Mouse (Mus musculus) spleen, adult 2 months (tissue): ENCODE measurements around the gene Pheta2. TPM values are rescaled to one million over a fixed set of nuclear protein-coding genes. Genes with fewer than 3 reads are reported as not detected.

Experiments used
- DNase-seq, 2 experiments: peaks; one replicate each; pipeline versions ENCODE4 v3.0.0 to v3.0.0-alpha.2; 2012 to 2021; ENCODE audit warnings: low spot score in 2 of 2, low read depth in 1 of 2
- H3K27ac ChIP-seq: fragments of 200-500 bp; 2 replicates; pipeline ENCODE4 v1.5.1; 2012; ENCODE audit warnings: low read length, inconsistent platforms; ENCODE audit not compliant: insufficient read depth
- H3K27me3 ChIP-seq: fragments of 200-500 bp; 2 replicates; pipeline ENCODE4 v1.6.1; 2012; ENCODE audit warnings: mild to moderate bottlenecking, moderate library complexity, low read length, inconsistent platforms; ENCODE audit not compliant: control insufficient read depth, insufficient read depth
- H3K36me3 ChIP-seq: fragments of 200-500 bp; 2 replicates; pipeline ENCODE4 v1.6.1; 2012; ENCODE audit warnings: mild to moderate bottlenecking, low read length, inconsistent platforms; ENCODE audit not compliant: control insufficient read depth, insufficient read depth
- H3K4me1 ChIP-seq: fragments of 200-500 bp; 2 replicates; pipeline ENCODE4 v1.6.1; 2011; ENCODE audit warnings: inconsistent platforms; ENCODE audit not compliant: control insufficient read depth, insufficient read depth, insufficient read length
- H3K4me3 ChIP-seq: fragments of 200-500 bp; 2 replicates; pipeline ENCODE4 v1.5.1; 2011; ENCODE audit warnings: mild to moderate bottlenecking, inconsistent platforms; ENCODE audit not compliant: insufficient read depth, insufficient read length; ENCODE audit errors: extremely low read depth
- CTCF ChIP-seq: fragments of 200-500 bp; IDR thresholded peaks from 2 replicates; pipeline ENCODE4 v1.5.1; 2011; ENCODE audit warnings: mild to moderate bottlenecking, inconsistent platforms; ENCODE audit not compliant: insufficient read depth, insufficient read length, insufficient replicate concordance; ENCODE audit errors: extremely low read depth
- POLR2A ChIP-seq: fragments of 200-500 bp; IDR thresholded peaks from 2 replicates; pipeline ENCODE4 v1.6.1; 2011; ENCODE audit warnings: low read depth, low read length, inconsistent platforms
- WGBS: fragments of 180-500 bp; shearing (Covaris S2); methylation state at CpG from one replicate; pipeline ENCODE4 v1.1.7; 2018; 5-methylcytosine and 5-hydroxymethylcytosine counted together
- polyA plus RNA-seq: library from polyadenylated mRNA; depleted of rRNA; stranded (reverse); fragments of >200 nt; gene quantifications from 2 replicates; pipeline ENCODE4 v1.2.3, GENCODE M21; 2012

Gene Pheta2
- polyA plus RNA-seq, 1 experiment: 5.5 TPM

GRCm38 (mm10) chr15:82339150-82339549 lies 408 bp downstream of the Pheta2 start:
- Histone ChIP-seq H3K4me1 (peaks cover 8% of the 10 kb centered on the region), H3K27ac (no peak overlapping the region)

DNA sequence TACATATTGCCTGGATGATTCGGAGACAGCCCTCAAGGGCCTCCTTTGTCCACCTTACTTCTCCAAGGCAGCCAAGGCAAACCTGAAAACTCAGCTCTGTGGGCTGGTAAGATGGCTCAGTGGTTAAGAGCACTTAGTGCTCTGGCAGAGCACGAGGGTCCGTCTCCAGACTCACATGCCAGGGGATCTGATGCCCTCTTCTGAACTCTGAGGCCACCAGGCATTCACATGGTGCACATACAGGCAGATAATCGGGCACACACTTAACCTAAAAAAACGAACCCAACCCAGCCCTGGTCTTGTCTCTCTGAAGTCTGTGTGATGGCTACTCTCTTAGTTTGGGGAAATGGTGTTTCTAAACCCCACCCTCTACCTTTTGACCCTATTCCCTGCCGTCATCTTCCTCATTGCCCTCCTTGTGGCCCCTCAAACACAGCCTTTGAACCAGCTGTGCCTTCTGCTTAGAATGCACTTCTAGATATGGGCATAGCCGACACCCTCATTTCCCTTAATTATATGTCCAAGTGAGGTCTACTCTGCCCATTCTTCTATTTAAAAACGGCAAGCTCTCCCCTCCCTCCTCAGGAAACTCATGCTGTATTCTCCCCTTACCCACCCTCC lies 1.0 kb downstream of the Pheta2 start:
- H3K4me1 ChIP-seq: peaks cover 8% of the 10 kb centered on the region
- no peak overlapping the region for H3K4me3 ChIP-seq
- H3K27me3 ChIP-seq: no peaks in the 10 kb centered on the region
- no peak for DNase-seq
- WGBS: 69% methylated on average over 8 of the region's 8 CpGs
- TF ChIP-seq POLR2A: no peak
- no peak for TF ChIP-seq CTCF
- H3K36me3 ChIP-seq: peaks cover 10% of the 10 kb centered on the region
- H3K27ac ChIP-seq: no peak overlapping the region

More at GRCm38 (mm10) chr15:82339150-82339549, 408 bp downstream of the Pheta2 start:
- Histone ChIP-seq H3K36me3 (peaks cover 13% of the 10 kb centered on the region), H3K4me3 (peak overlapping the region; percentile 73; the same call in 1 of the 2 replicates), H3K27me3 (no peaks in the 10 kb centered on the region)
- no peak for TF ChIP-seq CTCF
- TF ChIP-seq POLR2A: no peak
- 55% methylated on average over 10 of the region's 10 CpGs for WGBS
- no peak for DNase-seq

DNA sequence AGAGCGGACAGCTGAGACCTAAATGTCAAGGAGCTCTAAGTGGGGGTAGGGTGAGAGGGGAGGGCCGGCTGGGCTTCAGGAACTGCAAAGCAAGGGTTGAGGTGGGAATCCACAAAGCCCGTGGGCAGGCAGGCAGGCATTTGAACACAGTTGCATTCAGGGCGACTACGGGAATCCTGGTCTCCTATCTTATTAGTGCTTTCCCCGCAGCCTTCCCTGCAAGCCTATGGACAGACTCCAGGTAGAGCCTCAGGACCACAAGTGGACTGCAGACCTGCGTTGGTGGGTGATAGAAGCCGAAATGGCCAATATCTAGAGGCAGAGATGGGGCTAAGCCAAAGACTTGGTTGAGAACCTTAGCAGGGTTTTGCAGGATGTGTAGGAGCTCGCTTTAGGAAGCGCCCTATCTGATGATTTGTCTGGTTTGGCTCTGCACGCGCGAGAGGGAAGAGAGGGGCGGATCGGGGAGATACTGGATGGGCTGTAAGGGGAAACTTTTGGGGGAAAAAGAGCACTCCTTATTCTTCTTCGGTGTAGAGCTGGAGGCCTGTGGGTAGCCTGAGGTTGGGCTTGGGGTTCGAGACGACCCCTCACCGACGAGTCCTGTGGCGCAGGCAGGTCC lies 1.8 kb downstream of the Pheta2 start:
- TF ChIP-seq POLR2A (no peak), CTCF (no peak)
- DNase-seq: no peak
- peak overlapping the region; percentile 49; the same call in 1 of the 2 replicates for H3K4me3 ChIP-seq
- 53% methylated on average over 21 of the region's 21 CpGs for WGBS
- peak overlapping the region; percentile 72 for H3K27ac ChIP-seq
- H3K4me1 ChIP-seq: peaks cover 8% of the 10 kb centered on the region
- peaks cover 4% of the 10 kb centered on the region for H3K36me3 ChIP-seq
- H3K27me3 ChIP-seq: no peaks in the 10 kb centered on the region

- DNase-seq: no peak
- Histone ChIP-seq H3K4me1 (peaks cover 8% of the 10 kb centered on the region), H3K27ac (peak overlapping the region; percentile 72), H3K4me3 (peak overlapping the region; percentile 49), H3K36me3 (0 out of 2 replicates have a peak, but pooled peaks cover 2% of the 10 kb centered on the region), H3K27me3 (no peaks in the 10 kb centered on the region)
- 6% methylated on average over 40 of the region's 40 CpGs for WGBS
- TF ChIP-seq CTCF (no peak), POLR2A (no peak)
Measured at GRCm38 (mm10) chr15:82341036-82341501, 2.3 kb downstream of the Pheta2 start.

GRCm38 (mm10) chr15:82341675-82342542 lies 3.2 kb downstream of the Pheta2 start:
- peak overlapping the region; percentile 49; the same call in 1 of the 2 replicates for H3K4me3 ChIP-seq
- peak overlapping the region; percentile 71 for H3K27ac ChIP-seq
- H3K36me3 ChIP-seq: no peaks in the 10 kb centered on the region
- no peaks in the 10 kb centered on the region for H3K27me3 ChIP-seq
- peaks cover 8% of the 10 kb centered on the region for H3K4me1 ChIP-seq
- WGBS: 27% methylated on average over 15 of the region's 15 CpGs
- no peak for DNase-seq
- TF ChIP-seq POLR2A: no peak
- TF ChIP-seq CTCF: no peak

- WGBS: 81% methylated on average over 5 of the region's 5 CpGs
- H3K27me3 ChIP-seq: no peaks in the 10 kb centered on the region
- H3K4me1 ChIP-seq: peaks cover 12% of the 10 kb centered on the region
- no peak overlapping the region for H3K4me3 ChIP-seq
- no peak for TF ChIP-seq POLR2A
- no peak for TF ChIP-seq CTCF
- no peak for DNase-seq
- H3K27ac ChIP-seq: peak overlapping the region; percentile 71; the same call in 1 of the 2 replicates
- no peaks in the 10 kb centered on the region for H3K36me3 ChIP-seq
Measured at GRCm38 (mm10) chr15:82342543-82342935, 3.8 kb downstream of the Pheta2 start.
